In the genomic region with DNA sequence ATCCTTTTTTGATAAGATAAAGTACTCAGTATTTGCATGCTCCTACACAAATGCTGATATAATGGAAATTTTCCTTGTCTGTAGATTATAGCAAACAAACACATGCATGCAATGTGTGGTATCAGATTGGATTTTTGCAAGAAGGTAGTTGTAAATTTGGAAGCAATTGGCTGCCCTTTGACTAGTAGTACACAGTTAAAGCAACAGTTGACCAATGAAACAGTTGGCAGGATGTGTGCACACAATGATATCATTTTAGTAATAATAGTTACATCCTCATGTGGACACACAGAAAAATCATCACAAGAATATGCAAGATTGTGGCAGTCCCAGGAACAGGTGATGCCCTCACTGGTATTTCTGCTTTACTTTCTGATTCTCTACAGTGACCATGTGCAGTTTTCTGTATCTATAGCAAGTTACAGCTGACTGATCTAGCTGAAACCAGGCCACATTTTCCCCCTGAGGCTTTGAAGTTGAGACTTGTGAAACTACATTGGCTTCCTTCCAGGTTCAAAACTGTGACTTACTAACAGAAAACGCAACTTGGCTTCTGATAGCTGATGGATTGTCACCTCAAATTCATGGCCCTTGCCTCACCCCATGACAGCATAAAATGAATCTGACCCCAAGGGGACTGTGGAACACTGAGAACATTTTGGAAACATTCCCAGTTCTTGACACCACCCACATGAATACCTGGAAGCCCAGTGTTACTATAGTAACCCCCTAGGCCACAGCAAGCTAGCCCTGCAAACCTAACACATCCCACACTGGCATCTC, we compare ENCODE assay signal across 9 mouse cellular contexts.
A peak's percentile ranks its signal among the peaks of the same experiment; 100 is the strongest.
DNase-seq lines count a peak whose midpoint lies in the region; ATAC-seq lines count a peak whose summit lies in the region.
"Had no signal": no experiment of that assay in that cellular context is flagged by ENCODE, and none has a peak within 500 bp of the region (broad histone marks: within the 10 kb centered on the region; RNA-seq: fewer than 3 reads in every experiment).

No protein-coding gene starts in this region.

- H3K9me3 ChIP-seq in lung, embryonic 15.5 days = no peaks in the 10 kb centered on the region
- H3K9me3 ChIP-seq: embryonic facial prominence, embryonic 15.5 days had no signal

- WGBS in lung, embryonic 15.5 days = 6% methylated on average over 1 of the region's 1 CpGs

- H3K4me2 ChIP-seq in lung, embryonic 15.5 days = no peak overlapping the region
- H3K4me2 ChIP-seq: embryonic facial prominence, embryonic 15.5 days had no signal

- DNase-seq in lung, postnatal 14 days = no peak
- DNase-seq in kidney, adult 11 months = peak; percentile 58
- peak; percentile 40 for DNase-seq in skeletal muscle tissue, adult 2 months (ENCODE audit: low read depth, low spot score)
- DNase-seq in layer of hippocampus, postnatal 25 days (ENCODE audit: extremely low spot score in 1 of 2, low spot score in 1 of 2) = no peak
- DNase-seq: right cerebral cortex, postnatal 25 days had no signal

- H3K36me3 ChIP-seq in lung, embryonic 15.5 days = no peaks in the 10 kb centered on the region
- H3K36me3 ChIP-seq: embryonic facial prominence, embryonic 15.5 days had no signal

- 0 out of 2 replicates have a peak, but pooled peaks have one; percentile 27 for ATAC-seq in lung, embryonic 15.5 days (ENCODE audit: borderline replicate concordance, extremely low read depth, low FRiP score, low TSS enrichment)
- no peak for ATAC-seq in megakaryocyte, adult 5-6 weeks (ENCODE audit: poor library complexity, severe bottlenecking)

- no peak overlapping the region for H3K9ac ChIP-seq in lung, embryonic 15.5 days
- H3K9ac ChIP-seq: embryonic facial prominence, embryonic 15.5 days had no signal

- no peaks in the 10 kb centered on the region for H3K27me3 ChIP-seq in lung, embryonic 15.5 days
- H3K27me3 ChIP-seq: embryonic facial prominence, embryonic 15.5 days had no signal

- H3K27ac ChIP-seq in lung, embryonic 15.5 days = no peak overlapping the region
- H3K27ac ChIP-seq in brown adipose tissue, adult 24 weeks (replicated peaks; ENCODE audit: low read depth, low read length) = peak overlapping the region; percentile 77
- H3K27ac ChIP-seq: embryonic facial prominence, embryonic 15.5 days had no signal

- H3K4me1 ChIP-seq in lung, embryonic 15.5 days = 0 out of 2 replicates have a peak, but pooled peaks cover 3% of the 10 kb centered on the region
- H3K4me1 ChIP-seq in brown adipose tissue, adult 24 weeks (ENCODE audit: control insufficient read depth, insufficient read depth, insufficient read length, low read length) = peaks cover 9% of the 10 kb centered on the region
- H3K4me1 ChIP-seq: embryonic facial prominence, embryonic 15.5 days had no signal

- H3K4me3 ChIP-seq in lung, embryonic 15.5 days = no peak overlapping the region
- no peak overlapping the region for H3K4me3 ChIP-seq in brown adipose tissue, adult 24 weeks (ENCODE audit: insufficient read depth, low read depth, low read length)
- H3K4me3 ChIP-seq: embryonic facial prominence, embryonic 15.5 days had no signal

Comparison
In these comparisons a context has a peak if more than half of its experiments do, and no peak if none do; other contexts are left out.
1. DNase-seq: peak in kidney, adult 11 months (single experiment) and skeletal muscle tissue, adult 2 months (single experiment); none in lung, postnatal 14 days (single experiment) and layer of hippocampus, postnatal 25 days (0 of 2).